Mouse (Mus musculus) forebrain, embryonic 13.5 days (tissue): ENCODE results near the gene Cpne2. TPM values are rescaled to one million over a fixed set of nuclear protein-coding genes. Genes with fewer than 3 reads are reported as not detected.

ENCODE experiments used
- ATAC-seq: fragments of 200-750 bp; cut with Nextera tagmentation; 2 replicates; pipeline ENCODE4 v1.8.0; 2017
- H3K27ac ChIP-seq: fragments of 300-500 bp; sonication (generic); 2 replicates; pipeline ENCODE4 v1.5.1; 2015; ENCODE audit warnings: inconsistent platforms, mild to moderate bottlenecking, moderate library complexity
- H3K27me3 ChIP-seq: fragments of 300-500 bp; sonication (generic); 2 replicates; pipeline ENCODE4 v1.6.1; 2015; ENCODE audit warnings: mild to moderate bottlenecking, inconsistent platforms
- H3K36me3 ChIP-seq: fragments of 300-500 bp; sonication (generic); 2 replicates; pipeline ENCODE4 v1.6.1; 2015; ENCODE audit warnings: mild to moderate bottlenecking, inconsistent platforms; ENCODE audit not compliant: poor library complexity, severe bottlenecking
- H3K4me1 ChIP-seq: fragments of 300-500 bp; sonication (generic); 2 replicates; pipeline ENCODE4 v1.6.1; 2015; ENCODE audit warnings: inconsistent platforms
- H3K4me2 ChIP-seq: fragments of 300-500 bp; sonication (generic); 2 replicates; pipeline ENCODE4 v1.6.1; 2015; ENCODE audit warnings: inconsistent platforms, mild to moderate bottlenecking, moderate library complexity
- H3K4me3 ChIP-seq: fragments of 300-500 bp; sonication (generic); 2 replicates; pipeline ENCODE4 v1.5.1; 2015; ENCODE audit warnings: mild to moderate bottlenecking, inconsistent platforms
- H3K9ac ChIP-seq: fragments of 300-500 bp; sonication (generic); 2 replicates; pipeline ENCODE4 v1.6.1; 2015; ENCODE audit warnings: mild to moderate bottlenecking, inconsistent platforms
- H3K9me3 ChIP-seq: fragments of 300-500 bp; sonication (generic); replicated peaks from 2 replicates; pipeline ENCODE4 v1.6.1; 2016; ENCODE audit warnings: inconsistent platforms
- WGBS: fragments of 180-500 bp; shearing (Covaris S2); methylation state at CpG from one replicate; pipeline ENCODE4 v1.1.7; 2015; 5-methylcytosine and 5-hydroxymethylcytosine counted together
- polyA plus RNA-seq: library from polyadenylated mRNA; unstranded; fragments of >200 nt; fragmentation: Nextera tagmentation; extraction: Ambion mirVana; gene quantifications from 2 replicates; pipeline ENCODE4 v1.2.1, GENCODE M21; 2015

Cpne2 gene
- polyA plus RNA-seq, 1 experiment from 2014 or later, result 14.3 TPM

- H3K27ac ChIP-seq, result no peak overlapping the region
- no peak overlapping the region for H3K4me2 ChIP-seq
- no peak for ATAC-seq
- no peaks in the 10 kb centered on the region for H3K9me3 ChIP-seq
- no peaks in the 10 kb centered on the region for H3K36me3 ChIP-seq
- no peaks in the 10 kb centered on the region for H3K27me3 ChIP-seq
- no peak overlapping the region for H3K9ac ChIP-seq
- H3K4me3 ChIP-seq, result no peak overlapping the region
- H3K4me1 ChIP-seq, result no peaks in the 10 kb centered on the region
- 86% methylated on average over 5 of the region's 5 CpGs for WGBS
These were observed 13.8 kb upstream of the Cpne2 start for GRCm38 (mm10) chr8:94519021-94519420.

- H3K36me3 ChIP-seq, result no peaks in the 10 kb centered on the region
- no peak for ATAC-seq
- no peaks in the 10 kb centered on the region for H3K27me3 ChIP-seq
- WGBS, result 58% methylated on average over 4 of the region's 4 CpGs
- no peaks in the 10 kb centered on the region for H3K4me1 ChIP-seq
- no peak overlapping the region for H3K9ac ChIP-seq
- H3K27ac ChIP-seq, result no peak overlapping the region
- H3K4me2 ChIP-seq, result no peak overlapping the region
- H3K4me3 ChIP-seq, result no peak overlapping the region
- no peaks in the 10 kb centered on the region for H3K9me3 ChIP-seq
These were observed 11.3 kb upstream of the Cpne2 start for GRCm38 (mm10) chr8:94521481-94521880.

DNA sequence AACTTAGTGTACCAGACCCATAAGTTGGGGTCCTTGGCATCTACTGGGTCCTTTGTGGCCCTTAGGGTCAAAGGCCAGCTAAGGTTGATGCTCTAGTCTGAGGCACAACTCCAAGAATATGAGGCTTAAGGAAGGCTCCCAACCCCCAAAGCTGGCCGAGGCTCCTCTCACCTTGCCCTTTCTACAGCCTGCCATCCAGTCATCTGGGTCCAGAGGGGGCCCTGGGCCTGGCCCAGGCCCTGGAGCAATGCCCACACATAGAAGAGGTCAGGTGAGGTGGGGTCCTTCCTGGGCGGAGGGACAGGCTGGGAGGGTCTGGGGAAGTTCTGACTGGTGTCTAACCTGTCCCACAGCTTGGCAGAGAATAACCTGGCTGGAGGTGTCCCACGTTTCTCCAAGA is 10.3 kb upstream of the Cpne2 start:
- no peak overlapping the region for H3K4me3 ChIP-seq
- H3K4me1 ChIP-seq, result no peaks in the 10 kb centered on the region
- H3K4me2 ChIP-seq, result no peak overlapping the region
- H3K27ac ChIP-seq, result no peak overlapping the region
- no peaks in the 10 kb centered on the region for H3K9me3 ChIP-seq
- no peaks in the 10 kb centered on the region for H3K27me3 ChIP-seq
- no peaks in the 10 kb centered on the region for H3K36me3 ChIP-seq
- 79% methylated on average over 3 of the region's 3 CpGs for WGBS
- H3K9ac ChIP-seq, result no peak overlapping the region
- no peak for ATAC-seq

GRCm38 (mm10) chr8:94524554-94524953 is 8.2 kb upstream of the Cpne2 start:
- ATAC-seq, result no peak
- H3K36me3 ChIP-seq, result no peaks in the 10 kb centered on the region
- WGBS, result 85% methylated on average over 9 of the region's 9 CpGs

DNA sequence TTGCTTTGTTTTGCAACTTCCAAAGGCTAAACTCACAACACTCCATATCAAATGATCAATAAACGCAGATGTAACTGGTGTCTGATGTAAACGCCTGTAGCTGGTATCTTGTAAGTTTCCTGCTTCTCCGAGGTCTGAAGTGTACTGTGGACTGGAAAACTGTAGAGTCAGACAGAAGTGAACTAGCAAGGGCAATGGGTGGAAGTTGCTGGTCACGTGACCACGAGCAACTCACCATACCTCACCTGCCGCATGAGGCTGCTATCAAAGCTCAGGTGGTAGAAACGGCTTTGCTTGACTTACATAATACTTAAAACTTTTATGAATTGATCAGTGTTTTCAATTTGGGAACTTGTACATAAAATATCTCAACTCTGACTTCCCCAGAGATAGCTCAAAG is 5.6 kb upstream of the Cpne2 start:
- Histone ChIP-seq H3K27ac (no peak overlapping the region), H3K27me3 (no peaks in the 10 kb centered on the region), H3K4me2 (no peak overlapping the region), H3K9me3 (no peaks in the 10 kb centered on the region), H3K9ac (no peak overlapping the region), H3K36me3 (no peaks in the 10 kb centered on the region), H3K4me1 (peaks cover 5% of the 10 kb centered on the region; the same call in 1 of the 2 replicates), H3K4me3 (no peak overlapping the region)
- no peak for ATAC-seq
- WGBS, result 84% methylated on average over 7 of the region's 7 CpGs

More at GRCm38 (mm10) chr8:94524554-94524953, 8.2 kb upstream of the Cpne2 start:
- Histone ChIP-seq H3K27me3 (no peaks in the 10 kb centered on the region), H3K27ac (no peak overlapping the region), H3K4me3 (no peak overlapping the region), H3K4me1 (no peaks in the 10 kb centered on the region), H3K9ac (no peak overlapping the region), H3K9me3 (no peaks in the 10 kb centered on the region), H3K4me2 (no peak overlapping the region)

DNA sequence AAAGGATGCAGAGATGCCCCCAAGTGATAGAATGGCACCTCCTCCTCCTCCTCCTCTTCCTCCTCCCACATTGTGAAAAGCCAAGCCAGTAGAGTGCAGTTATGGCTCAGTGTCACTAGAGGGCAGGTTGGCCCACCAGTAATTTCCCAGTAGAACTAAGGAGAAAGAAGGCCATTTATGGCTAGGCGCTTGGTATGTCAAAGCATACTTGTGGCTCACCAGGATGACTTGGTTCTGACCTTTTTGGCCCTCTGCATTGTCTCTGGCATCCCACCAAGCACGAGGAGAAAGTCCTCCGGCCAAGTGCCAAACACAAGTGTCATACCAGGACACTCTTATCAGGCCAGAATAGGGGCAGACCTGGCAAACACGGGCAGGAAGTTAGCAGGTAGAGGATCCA is 4.5 kb upstream of the Cpne2 start:
- H3K4me1 ChIP-seq, result peaks cover 13% of the 10 kb centered on the region
- no peak overlapping the region for H3K4me3 ChIP-seq
- ATAC-seq, result peak; percentile 14; the same call in 1 of the 2 replicates
- H3K9me3 ChIP-seq, result no peaks in the 10 kb centered on the region
- H3K27me3 ChIP-seq, result no peaks in the 10 kb centered on the region
- no peak overlapping the region for H3K9ac ChIP-seq
- H3K4me2 ChIP-seq, result no peak overlapping the region
- 42% methylated on average over 4 of the region's 4 CpGs for WGBS
- H3K36me3 ChIP-seq, result no peaks in the 10 kb centered on the region
- H3K27ac ChIP-seq, result no peak overlapping the region

DNA sequence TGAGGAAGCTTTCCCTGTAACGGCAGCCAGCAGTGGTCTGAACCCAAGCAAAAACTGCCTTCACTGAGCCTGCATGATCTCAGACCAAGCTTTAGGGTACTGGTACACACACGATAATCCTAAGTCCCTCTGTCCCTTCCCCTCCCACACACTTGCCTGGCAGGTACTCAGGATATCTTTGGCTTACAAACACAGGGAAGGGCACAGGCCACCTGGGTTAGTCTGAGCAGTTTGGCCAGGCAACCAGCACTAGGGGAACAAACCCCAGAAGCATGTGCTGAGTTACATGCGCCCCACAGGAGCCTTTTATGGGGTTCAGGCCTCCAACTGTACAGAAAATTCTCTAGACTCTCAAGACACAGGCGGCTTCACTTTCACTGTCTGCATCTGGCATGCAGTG is 2.9 kb upstream of the Cpne2 start:
- no peak overlapping the region for H3K27ac ChIP-seq
- no peak overlapping the region for H3K4me3 ChIP-seq
- H3K36me3 ChIP-seq, result no peaks in the 10 kb centered on the region
- H3K9me3 ChIP-seq, result no peaks in the 10 kb centered on the region
- peaks cover 30% of the 10 kb centered on the region for H3K4me1 ChIP-seq
- no peak overlapping the region for H3K9ac ChIP-seq
- 81% methylated on average over 4 of the region's 4 CpGs for WGBS
- no peak overlapping the region for H3K4me2 ChIP-seq
- H3K27me3 ChIP-seq, result 0 out of 2 replicates have a peak, but pooled peaks cover 6% of the 10 kb centered on the region
- no peak for ATAC-seq

DNA sequence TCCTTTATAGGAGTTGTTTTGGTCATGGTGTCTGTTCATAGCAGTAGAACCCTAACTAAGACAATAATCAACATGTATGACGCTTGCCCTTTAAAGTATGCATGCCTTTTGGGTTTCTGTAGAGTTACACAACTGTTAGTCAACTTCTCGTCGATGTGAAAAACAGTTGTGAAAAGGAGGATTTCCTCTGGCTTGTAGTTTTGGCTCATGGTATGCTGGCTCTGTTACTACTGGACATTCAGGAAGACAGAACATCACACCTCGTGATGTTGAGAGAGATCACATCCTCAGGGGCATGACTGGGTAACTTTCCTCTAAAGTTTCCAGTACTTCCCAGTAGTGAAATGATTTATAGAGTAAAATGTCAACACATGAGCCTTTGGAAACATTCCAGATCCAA is 2.1 kb upstream of the Cpne2 start:
- H3K4me1 ChIP-seq, result peaks cover 37% of the 10 kb centered on the region
- no peaks in the 10 kb centered on the region for H3K9me3 ChIP-seq
- WGBS, result 94% methylated on average over 4 of the region's 4 CpGs
- no peak overlapping the region for H3K27ac ChIP-seq
- H3K9ac ChIP-seq, result no peak overlapping the region
- no peak overlapping the region for H3K4me3 ChIP-seq
- H3K4me2 ChIP-seq, result no peak overlapping the region
- 0 out of 2 replicates have a peak, but pooled peaks cover 6% of the 10 kb centered on the region for H3K27me3 ChIP-seq
- ATAC-seq, result no peak
- H3K36me3 ChIP-seq, result no peaks in the 10 kb centered on the region

DNA sequence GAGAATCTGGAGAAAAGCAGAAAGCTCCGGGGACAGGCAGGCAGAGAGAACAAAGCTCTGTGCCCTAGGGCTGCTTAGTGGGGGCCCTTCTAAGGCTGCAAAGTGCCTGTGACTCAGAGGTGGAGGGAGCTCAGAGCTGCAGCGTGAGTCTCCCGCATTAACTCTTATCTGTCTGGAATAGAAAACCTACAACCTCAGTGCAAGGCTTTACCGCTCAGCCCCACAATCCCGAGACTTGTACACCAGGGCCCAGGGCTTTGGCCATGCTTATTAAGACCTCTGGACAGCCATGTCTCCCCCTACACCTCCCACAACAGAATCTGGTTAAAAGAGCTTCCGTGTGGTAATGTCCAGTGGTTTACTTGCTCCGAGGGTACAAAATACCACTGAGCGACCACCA is 790 bp upstream of the Cpne2 start:
- Histone ChIP-seq H3K9ac (peak overlapping the region; percentile 81), H3K27me3 (0 out of 2 replicates have a peak, but pooled peaks cover 6% of the 10 kb centered on the region), H3K9me3 (no peaks in the 10 kb centered on the region), H3K4me2 (peak overlapping the region; percentile 94), H3K27ac (0 out of 2 replicates have a peak overlapping the region, but pooled peaks have one; percentile 31), H3K4me1 (peaks cover 40% of the 10 kb centered on the region), H3K36me3 (no peaks in the 10 kb centered on the region), H3K4me3 (peak overlapping the region; percentile 71)
- WGBS, result under 1% methylated on average over 8 of the region's 8 CpGs
- ATAC-seq, result no peak

DNA sequence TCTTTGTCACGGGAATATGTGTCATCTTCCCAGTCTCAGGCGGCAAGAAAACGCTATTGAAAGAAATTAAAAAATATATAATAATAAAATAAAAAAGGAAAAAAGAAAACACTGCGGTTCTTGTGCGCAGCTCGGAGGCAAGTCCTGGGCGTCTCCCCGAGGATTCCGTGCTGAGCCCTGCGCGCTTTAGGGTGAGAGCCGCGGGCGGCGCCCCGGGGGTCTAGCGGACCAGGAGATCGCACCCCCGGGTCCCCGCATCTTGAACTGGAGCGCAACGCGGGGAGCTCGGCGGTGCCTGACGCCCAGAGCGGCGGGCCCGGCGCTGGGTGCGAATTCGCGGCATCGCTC is 291 bp upstream of the Cpne2 start:
- peak overlapping the region; percentile 81 for H3K9ac ChIP-seq
- H3K4me3 ChIP-seq, result peak overlapping the region; percentile 71
- under 1% methylated on average over 33 of the region's 34 CpGs for WGBS
- H3K36me3 ChIP-seq, result no peaks in the 10 kb centered on the region
- peaks cover 41% of the 10 kb centered on the region for H3K4me1 ChIP-seq
- peak overlapping the region; percentile 94 for H3K4me2 ChIP-seq
- ATAC-seq, result peak; percentile 34; the same call in 1 of the 2 replicates
- H3K27ac ChIP-seq, result peak overlapping the region; percentile 31; the same call in 1 of the 2 replicates
- 0 out of 2 replicates have a peak, but pooled peaks cover 6% of the 10 kb centered on the region for H3K27me3 ChIP-seq
- no peaks in the 10 kb centered on the region for H3K9me3 ChIP-seq

DNA sequence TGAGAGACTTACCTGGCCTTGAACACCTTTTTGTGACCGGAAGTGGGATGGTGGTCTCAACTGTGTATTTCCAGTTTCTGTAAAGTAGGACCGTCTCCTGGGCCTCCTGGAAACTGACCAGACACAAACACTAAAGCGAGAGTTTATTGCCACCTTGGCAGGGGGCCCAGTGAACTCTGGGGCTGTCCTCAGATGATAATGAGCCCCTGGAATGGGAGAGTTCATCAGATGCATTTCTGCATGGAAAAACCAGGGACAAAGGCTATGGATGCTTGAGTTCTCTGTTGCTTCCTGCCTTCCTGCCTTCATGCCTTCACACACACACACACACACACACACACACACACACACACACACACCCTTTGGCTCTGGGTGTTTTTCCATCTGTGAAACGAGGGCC is 1.8 kb downstream of the Cpne2 start:
- 37% methylated on average over 4 of the region's 4 CpGs for WGBS
- H3K36me3 ChIP-seq, result no peaks in the 10 kb centered on the region
- H3K9me3 ChIP-seq, result no peaks in the 10 kb centered on the region
- H3K4me3 ChIP-seq, result no peak overlapping the region
- no peak for ATAC-seq
- 0 out of 2 replicates have a peak, but pooled peaks cover 6% of the 10 kb centered on the region for H3K27me3 ChIP-seq
- H3K9ac ChIP-seq, result no peak overlapping the region
- H3K4me2 ChIP-seq, result peak overlapping the region; percentile 94
- H3K27ac ChIP-seq, result 0 out of 2 replicates have a peak overlapping the region, but pooled peaks have one; percentile 1
- peaks cover 43% of the 10 kb centered on the region for H3K4me1 ChIP-seq

GRCm38 (mm10) chr8:94535631-94536030 is 2.8 kb downstream of the Cpne2 start:
- 0 out of 2 replicates have a peak, but pooled peaks cover 6% of the 10 kb centered on the region for H3K27me3 ChIP-seq
- no peak for ATAC-seq
- no peaks in the 10 kb centered on the region for H3K9me3 ChIP-seq
- H3K27ac ChIP-seq, result no peak overlapping the region
- peaks cover 43% of the 10 kb centered on the region for H3K4me1 ChIP-seq
- 71% methylated on average over 7 of the region's 7 CpGs for WGBS
- no peak overlapping the region for H3K4me2 ChIP-seq
- no peak overlapping the region for H3K4me3 ChIP-seq
- H3K9ac ChIP-seq, result no peak overlapping the region
- H3K36me3 ChIP-seq, result no peaks in the 10 kb centered on the region

DNA sequence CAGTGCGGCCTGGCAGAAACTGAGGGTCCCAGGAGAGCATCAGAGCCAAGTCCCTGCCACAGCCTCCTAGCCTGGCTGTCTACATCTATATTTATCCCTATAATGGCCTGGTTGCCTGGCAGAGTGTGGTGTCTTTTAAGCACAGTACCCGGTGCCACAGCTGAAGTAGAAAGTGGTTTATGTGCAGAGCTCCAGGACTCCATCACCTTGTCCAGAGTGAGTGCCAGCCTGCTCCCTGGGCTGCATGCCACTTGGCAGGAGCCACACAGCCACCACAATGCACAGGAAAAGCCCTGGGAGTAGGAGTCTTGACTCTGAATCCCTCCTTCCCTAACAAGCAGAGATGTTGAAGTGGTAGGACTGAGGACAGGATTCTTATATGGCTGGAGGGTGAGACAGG is 4.7 kb downstream of the Cpne2 start:
- Histone ChIP-seq H3K27ac (no peak overlapping the region), H3K9me3 (no peaks in the 10 kb centered on the region), H3K36me3 (no peaks in the 10 kb centered on the region), H3K4me1 (peaks cover 41% of the 10 kb centered on the region), H3K4me3 (no peak overlapping the region), H3K4me2 (no peak overlapping the region), H3K9ac (no peak overlapping the region), H3K27me3 (0 out of 2 replicates have a peak, but pooled peaks cover 6% of the 10 kb centered on the region)
- no peak for ATAC-seq
- WGBS, result 77% methylated on average over 2 of the region's 2 CpGs
